Mouse (Mus musculus): ENCODE data around the gene Arglu1.

Gene Arglu1

DNA sequence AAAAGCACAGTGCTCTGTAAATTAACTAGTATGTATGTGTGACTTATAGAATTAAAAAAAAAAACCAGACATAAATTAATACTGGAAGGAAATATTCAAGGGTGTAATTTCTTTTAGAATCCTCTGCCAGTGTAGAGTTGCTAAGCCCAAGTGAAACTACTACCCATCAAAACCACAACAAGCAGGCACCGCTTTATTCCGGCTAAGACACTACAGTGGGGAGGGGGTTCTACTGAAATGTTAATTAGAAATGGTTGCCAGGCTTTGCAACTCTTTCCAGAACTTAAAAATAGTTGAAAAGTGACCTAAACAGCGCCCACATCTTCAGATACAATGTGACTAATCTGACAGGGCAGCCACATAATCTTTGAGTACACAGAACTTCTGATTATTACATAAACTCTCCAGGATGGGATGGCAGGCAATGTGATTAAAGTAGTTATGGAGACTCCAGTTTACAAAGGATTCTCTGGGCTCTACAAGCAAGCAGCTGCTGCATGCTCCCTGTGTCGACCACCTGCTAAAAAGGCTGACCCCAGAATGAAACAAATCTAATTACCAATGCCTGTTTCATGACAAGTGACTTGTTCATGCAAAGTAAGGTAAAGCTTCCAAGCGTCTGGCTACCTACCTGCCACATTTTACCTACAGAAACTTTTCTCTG lies 32.5 kb downstream of the Arglu1 start:
- DNase-seq = no peak

DNA sequence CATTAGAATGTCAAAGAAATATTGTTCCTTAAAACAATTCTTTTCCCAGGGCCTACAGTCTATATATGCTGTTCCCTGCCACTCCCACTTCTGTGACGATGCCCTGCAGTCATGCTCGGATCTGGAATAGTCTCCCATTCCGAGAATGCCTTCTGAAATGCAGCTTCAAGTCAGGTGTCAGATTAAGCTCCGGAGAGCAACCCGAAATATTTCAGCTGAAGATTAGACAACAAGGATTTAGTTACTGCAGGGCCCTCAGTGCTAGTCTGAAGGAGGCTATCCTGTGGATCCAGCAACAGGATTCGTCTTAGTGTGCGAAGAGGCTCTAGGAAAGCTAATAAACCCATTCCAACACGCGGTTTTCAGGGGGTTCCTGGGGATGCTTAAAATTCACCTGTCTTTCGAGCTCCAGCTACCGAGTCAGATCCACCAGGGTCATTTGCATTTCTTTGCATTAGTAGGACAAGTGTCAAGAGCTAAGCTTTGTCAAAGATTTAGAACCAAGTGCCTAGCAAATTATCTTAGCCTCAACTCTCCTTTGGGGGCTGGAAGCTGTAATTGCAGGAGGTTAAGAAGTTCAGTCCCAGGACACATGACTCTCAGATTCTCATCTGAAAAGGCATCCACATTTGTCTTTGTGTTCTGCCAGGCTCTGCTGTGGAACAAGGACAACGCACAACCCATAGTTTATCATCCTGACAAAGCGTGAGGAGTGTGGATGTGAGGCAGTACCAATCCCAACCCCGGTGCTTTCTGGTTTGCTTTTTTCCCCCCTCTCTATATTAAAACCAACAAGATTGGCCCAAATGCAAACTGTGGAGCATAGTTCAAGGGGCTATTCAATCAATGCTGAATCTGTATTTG lies 33.5 kb downstream of the Arglu1 start:
- no peak for DNase-seq

DNA sequence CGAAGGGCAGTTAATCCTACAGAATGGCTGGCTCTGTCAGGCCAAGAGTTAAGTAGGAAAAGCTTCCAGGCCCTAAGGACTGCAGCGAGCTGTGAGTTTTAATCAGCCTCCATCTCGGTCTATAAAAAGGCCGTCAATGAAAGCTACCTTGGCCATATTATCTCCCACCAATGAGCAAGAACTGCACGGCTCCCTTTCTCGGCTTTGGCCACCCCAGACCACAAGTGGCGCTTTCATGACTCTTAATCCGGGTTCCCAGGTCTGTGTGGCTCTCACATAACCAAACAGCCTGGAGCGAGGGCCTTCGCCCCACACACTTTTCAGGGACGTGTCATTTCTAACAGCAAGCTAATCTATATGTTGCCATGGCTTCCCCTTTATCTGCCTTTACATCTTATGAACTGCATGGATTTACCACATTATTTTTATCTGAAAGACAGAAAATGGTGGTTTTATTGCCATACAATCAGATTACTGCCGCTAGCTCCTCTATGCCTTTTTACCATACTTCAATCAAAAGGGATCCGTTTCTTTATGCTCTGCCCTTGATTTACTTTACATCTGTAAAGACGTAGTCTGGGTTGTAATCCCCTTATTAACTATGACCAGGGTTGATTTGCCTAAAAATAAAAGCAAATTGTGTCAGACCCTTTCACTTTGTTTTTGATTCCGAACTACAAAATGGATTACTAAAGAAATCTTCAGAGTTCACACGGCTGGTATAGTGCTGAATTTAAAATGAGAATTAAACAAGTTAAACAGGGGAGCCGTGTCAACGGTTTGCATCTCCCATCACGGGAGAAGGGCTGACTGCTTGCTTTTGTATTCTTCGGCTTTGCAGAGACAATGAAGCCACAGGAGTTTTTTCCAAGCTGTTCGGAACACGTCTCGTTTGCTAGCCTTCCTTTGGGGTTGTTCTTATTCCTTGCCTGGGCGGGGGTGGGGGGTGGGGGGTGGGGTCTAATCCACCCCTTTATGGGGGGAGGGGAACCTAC lies 34.7 kb downstream of the Arglu1 start:
- no peak for DNase-seq

DNA sequence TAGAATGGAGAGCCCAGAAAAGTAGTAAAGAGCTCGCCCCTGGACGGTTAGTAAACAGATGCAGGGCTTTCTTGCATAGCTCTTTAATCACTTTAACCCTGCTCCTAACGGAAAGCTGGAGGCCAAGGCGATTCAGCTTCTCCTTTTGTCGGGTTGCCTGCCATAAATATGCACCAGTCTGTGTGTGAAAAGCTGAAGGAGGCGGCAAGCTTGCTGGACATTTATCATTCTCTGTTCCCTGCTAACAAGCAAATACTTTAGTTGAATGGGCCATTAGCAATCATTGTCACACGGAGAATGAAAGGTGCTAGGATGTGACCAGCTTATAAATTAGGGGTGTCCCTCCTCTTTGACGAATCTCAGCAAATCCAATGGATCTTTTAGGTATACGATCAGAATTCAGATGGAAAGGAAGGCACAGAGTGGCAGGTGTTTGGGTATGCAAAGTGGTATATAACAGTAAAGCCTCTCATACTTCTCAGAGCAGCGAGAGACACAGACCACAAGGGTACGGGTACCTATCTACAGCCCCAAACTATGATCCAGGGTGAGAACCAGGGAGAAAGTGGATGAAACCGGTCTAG lies 36.3 kb downstream of the Arglu1 start:
- no peak for DNase-seq

DNA sequence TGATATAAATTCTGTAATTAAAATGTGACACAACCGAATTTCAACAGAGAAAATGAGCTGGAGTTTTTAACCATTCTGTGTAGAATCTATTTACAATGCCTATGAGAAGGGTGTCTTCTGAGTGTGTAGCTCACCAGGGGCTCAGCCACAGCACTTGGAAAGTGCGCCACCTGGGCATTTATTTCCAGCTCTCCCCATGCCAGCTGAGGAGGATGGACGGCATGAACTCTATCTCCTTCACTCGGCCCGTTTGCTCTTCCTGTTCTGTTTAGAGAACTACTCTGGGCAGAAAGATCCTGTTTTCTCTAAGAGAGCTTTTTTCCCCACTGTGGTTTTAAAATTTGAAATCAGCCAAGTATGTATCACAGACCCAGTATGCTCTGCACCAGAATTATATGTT lies 37.0 kb downstream of the Arglu1 start:
- DNase-seq = no peak

DNA sequence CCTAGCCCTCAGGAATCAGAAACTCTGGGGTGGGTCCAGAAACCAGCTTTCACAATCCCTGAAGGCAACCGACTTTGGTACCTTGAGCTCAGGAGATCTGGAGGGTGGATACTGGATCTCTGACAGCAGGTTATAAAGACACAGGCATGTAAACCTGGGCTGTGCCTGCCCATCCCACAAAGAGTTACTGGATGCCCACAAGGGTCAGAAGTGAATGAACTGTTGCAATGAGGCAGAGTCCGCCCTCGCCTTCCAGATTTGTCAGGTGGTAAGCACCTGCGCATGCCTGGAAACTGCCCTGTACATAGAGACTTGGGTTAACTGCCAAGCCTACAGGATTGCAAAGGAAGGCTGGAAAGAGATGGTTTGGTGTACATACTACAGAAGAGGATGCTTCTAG lies 37.9 kb downstream of the Arglu1 start:
- DNase-seq = no peak

DNA sequence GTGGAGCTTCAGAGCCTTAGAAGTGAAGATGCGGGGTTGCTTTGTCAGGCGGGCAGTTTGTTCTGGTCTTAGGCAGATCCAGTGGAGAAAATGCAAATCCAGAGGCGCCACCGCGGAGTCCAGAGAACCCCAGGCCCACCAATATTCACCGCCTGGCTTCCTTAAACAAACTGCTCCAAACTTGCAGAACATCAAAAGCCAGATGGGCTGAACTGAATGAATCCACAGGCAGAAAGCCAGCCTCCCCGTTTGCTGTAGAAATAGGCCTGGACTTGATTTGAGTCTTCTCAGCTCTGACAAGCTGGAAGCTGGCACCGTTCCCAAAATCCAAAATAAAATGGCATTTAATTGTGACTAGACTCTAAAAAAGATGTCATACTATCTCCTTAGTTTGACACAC lies 40.4 kb downstream of the Arglu1 start:
- peak; percentile 81 for DNase-seq

DNA sequence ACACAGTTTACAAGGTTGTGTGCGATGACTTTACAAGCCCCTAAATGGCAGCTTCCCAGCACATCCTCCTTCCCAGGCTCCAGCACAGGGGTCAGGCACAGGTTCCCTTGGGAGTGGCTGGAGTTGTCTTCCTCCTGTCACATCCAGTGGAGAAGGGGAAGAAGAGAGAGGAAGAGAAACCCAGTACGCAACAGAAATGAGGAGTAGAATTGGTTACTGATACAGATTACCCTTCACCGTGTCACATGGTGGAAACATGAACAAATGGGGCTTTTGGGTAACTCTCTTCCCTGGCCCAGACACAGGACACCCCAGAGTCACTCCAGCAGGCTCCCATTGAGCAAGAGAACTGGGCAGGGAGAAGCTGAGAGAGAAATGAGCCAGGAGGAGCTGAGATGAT lies 40.8 kb downstream of the Arglu1 start:
- DNase-seq = no peak

DNA sequence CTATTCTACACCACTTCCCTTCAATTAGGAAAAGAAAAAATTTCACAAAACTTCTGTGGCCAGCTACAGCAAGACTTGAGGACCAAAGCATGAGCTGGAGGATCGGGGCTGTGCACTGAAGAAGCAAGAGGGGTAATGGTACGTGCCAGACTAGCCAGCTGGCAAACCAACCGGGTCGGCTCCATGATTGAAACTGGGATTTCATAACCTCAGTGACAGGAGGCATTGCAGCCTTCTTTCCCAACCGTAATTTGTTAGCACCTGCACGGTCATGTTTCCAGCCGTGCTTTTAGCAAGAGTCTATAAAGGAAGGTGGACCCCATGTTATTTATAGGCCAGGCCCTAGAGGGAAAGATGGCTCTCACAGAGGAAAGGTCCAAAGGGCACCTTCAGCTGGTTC lies 41.6 kb downstream of the Arglu1 start:
- no peak for DNase-seq

DNA sequence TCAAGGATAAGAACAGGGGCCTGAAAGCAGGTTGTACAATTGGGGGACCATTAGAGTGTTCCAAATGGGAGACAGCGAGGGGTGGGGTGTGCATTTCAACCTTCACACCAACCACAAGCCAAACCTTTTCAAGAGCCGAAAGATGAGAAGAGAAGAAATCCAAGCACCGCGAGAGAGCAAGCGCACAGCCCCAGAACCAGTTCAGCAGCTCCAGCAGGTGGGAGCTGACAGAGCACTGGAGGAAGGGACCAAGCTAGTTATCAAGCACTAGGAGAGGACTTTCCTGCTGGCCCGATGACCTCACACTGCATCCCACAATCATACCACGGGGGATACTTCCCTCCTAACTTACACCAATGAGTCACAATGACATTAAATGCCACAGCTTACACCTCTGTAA lies 42.5 kb downstream of the Arglu1 start:
- DNase-seq = no peak

DNA sequence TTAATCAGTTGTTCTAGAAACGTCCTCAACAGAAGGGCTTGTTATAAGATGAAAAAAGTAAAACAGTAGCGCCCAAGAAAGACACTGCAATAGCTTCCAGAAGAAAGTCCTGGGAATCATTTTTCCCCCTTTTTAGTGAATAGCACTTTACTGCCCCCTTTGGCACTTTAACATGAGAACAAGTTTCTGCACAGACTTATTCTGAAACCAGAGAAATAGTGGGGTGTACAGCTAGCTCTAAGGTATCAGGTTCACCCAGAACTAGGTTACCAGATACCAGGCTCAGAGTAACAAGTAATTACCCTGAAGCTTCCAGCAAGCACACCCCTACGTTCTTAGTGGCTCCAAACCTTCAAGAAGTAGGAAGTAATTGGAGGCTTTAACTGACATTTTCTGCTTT lies 43.0 kb downstream of the Arglu1 start:
- no peak for DNase-seq

DNA sequence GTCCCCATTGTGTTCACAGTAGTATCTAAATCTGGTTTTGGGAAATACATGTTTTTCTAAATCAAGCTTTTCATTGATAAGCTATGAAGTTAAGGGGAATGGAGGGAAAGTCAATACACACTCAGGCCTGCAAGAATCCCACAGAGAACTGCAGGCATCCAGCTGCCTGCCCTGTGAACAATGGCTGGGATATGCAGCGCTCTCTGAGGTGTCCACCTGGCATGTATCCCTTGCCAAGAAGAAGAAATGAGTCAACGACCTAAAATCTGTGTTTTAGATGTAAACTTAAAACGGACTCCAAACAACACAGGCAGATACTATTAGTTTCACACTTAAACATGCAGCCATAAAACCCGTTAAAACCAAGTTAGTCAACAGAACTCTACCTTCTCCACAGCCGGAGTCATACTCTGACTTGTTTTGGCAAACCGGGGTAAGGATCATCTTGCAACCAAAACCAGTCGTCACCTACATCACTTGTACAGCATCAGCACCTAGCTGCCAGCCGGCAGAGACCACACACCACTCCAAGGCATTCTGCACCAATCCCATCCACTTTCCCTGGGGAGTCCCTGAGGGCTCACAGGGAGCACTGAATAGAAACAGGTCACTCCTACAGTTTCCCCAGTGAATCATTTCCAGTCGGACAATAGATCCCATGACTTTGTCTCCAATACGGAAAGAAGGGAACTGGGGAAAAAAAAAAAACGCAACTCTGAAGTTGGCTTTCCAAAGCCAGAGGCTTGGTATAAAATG lies 46.0 kb downstream of the Arglu1 start:
- no peak for DNase-seq

DNA sequence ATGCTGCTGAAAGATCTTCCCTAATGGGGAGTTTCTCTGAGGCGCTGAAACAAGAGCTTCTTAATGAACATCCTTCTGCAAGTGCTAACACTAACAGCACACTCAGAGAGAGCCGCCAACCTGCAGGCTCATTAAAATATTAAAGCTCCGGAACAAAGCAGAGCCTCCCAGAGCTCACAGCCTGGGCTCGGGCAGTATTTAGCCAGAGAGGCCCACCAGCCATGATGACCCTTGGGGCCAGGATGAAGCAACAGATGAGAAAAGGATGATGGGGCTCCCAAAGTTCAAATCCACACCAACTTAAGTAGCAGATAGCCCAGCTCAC lies 50.1 kb downstream of the Arglu1 start:
- no peak for DNase-seq

DNA sequence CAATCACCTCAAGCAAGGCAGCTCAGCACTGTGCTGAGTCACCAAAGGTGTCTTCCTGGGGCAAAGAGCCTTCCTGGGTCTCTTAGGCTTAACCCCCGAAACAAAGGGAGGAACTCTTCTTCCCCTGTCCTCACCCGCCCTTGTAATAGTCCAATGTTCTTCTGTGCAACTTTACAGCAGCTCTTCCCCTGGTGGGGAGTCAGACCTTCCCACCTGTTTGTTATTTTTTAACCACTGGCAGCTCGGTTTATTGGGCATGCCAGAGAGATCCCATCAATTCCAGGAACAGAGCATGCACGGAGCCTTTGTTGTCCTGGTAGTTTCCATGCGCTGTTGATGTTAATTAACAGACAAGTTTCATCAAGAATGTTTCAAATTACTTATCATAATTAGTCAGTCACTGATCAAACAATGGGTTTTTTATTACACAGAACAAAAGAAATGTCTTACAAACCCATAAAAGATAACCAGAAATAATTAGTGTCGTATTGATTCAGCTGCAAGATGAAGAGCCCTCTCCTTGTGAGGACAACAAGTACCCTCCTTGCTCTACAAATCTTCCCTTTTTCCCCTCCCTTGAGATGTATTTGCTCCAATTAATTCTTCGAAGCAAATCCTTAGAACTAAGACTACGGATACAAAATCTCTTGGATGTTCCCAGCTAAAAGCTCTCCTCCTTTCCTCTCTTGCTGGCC lies 50.6 kb downstream of the Arglu1 start:
- DNase-seq = no peak

DNA sequence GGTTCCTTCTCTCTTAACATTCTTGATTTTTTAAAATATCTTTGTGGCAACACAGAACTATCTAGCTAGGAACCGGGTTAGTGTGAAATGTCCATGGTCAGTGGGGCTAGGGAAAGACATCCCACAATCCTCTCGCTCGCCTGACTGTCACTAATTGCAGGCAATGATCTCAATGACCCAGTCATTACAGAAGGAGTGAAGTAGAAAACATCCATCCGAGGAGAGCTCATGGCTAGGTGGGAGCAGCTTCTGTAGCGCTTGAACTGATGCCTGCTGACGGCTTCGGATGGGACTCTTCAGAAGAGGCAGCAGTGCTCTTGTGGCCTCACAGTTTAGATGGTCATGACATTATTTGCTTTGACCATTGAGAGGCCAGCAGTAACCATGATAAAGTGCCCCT lies 58.9 kb downstream of the Arglu1 start:
- no peak for DNase-seq

DNA sequence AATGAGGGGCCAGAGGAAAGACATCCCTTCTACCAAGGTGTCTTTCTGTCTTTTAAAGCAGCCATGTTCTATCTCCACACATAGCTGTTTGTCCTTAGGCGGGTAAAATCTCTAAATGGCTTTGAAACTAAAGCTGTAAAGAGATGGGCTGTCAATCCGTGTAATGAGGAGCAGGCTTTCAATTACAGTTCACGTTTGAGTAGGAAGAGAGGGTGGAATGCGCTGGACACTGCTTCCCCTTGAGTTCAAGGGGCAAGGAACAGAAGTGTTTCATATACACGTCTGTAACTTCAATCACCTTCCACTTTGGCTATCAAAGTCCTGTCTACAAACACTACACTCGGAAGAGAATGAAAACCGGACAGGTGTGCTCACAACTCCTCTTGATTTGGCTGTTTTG lies 66.3 kb downstream of the Arglu1 start:
- no peak for DNase-seq

DNA sequence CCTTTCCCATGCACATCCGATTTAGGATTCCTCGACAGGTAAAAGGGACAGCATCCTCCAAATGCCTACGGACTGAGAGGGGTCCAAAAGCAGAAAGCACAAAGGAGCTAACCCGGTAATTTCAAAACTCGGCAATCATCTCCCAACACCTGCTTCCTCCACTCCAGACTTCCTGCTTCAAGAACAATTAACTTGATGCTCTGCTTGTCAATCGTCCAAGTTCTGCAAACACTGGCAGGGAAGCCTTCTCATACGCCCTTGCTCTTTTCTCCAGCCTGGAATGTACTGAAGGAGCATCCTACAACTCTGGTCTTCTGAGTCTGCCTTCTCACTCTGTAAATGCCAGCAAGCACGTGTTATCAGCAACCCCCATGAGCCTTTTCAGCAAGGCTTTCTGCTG lies 66.8 kb downstream of the Arglu1 start:
- DNase-seq = peak; percentile 43

DNA sequence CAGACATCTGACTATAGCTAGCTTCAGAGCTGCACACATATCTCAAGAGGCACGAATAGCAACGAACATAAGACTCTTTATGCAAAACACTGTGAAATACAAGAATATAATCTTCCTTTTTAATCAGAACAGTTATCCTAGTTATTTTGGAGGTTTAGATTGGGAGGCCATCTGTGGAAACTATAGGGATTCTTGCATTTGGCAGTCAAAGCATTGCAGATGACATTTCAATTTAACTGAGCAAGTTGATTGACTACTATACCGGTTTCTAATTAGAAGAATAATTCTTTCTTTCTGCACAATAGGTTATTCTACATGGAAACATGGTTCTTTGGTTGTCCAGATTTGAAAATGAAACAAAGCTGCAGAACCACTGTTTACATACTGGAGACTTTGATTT lies 67.8 kb downstream of the Arglu1 start:
- DNase-seq = no peak

DNA sequence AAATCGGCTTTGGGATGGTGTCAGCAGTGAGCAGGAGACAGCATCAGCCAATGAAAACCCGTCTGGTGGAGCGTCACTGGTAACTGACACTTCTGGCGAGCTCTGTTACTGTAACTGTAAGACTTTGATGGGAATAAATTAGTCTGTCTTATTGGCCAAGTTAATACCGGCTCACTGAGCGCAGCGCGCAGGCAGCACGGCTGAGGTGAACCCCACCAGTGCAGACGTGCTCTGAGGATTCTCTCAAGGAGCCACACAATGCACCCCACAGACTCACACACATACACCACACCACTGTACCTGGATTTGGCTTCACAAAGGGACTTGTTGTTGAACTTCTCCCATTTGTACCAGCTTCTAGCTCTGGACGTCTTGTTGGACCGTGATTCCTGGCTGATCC lies 68.3 kb downstream of the Arglu1 start:
- DNase-seq = no peak

DNA sequence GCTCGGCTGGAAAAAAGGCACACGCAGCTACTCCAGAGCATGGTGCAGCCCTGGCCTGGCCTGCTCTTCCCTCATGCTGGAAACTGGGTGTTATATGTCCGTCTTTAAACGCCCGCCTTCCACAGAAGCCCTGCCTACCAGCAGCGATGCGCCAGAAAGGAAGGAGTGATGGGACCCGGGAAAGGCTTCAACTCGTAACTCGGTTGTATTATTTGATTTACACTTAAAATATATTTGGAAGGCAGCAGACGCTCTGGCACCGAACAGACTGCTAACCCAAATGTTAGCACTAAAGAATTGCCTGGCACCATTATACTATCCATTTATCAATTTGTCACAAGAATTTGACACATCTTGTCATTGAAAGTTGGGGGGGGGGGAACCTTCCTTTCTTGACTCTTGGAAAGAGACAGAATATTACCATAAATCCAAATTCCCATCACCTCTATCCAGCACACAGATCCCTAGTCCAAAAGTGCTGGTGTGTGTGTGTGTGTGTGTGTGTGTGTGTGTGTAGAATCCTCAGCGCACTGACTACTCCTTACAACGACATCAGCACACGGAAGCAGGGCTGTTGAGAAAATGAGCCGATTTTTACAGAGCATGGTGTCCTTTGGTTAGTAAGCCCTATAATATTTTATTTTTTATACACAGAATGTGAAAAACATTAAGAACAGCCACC lies 68.9 kb downstream of the Arglu1 start:
- DNase-seq = peak; percentile 52

DNA sequence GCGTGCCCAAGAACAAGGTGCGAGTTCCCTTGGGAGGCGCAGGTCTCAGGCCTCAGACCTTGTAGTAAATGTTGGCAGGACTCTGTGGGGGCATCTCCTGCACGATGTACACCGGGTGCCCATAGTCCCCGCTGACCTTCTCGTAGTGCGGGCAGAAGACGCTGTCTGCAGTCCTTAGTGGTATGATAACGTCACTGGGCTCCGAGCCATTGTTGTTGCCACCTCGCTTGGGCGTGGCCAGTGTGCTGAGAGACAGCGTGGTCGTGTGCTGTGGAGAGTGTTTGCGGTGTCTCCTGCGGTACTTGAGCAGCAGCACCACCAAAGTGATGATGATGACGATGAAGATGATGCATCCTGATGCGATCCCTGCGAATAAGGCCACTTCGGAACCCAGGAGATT lies 69.8 kb downstream of the Arglu1 start:
- peak; percentile 61 for DNase-seq
